Mouse (Mus musculus) embryo, embryonic 10 days (tissue): Measurements from ENCODE around the gene Iqcf1.

Experiments
- DNase-seq: peaks from one replicate; pipeline ENCODE4 v3.0.0-alpha.2; 2015; ENCODE audit warnings: low spot score

Iqcf1 gene

GRCm38 (mm10) chr9:106499667-106500066, at the start of gene Iqcf1:
Gene Iqcf1 (plus strand): TSS chr9:106499967.
- DNase-seq, result no peak

- DNase-seq, result peak; percentile 74
Observed at GRCm38 (mm10) chr9:106450661-106451060, 49.1 kb upstream of the Iqcf1 start.

- no peak for DNase-seq
Observed at GRCm38 (mm10) chr9:106451298-106451697, 48.5 kb upstream of the Iqcf1 start.

DNA sequence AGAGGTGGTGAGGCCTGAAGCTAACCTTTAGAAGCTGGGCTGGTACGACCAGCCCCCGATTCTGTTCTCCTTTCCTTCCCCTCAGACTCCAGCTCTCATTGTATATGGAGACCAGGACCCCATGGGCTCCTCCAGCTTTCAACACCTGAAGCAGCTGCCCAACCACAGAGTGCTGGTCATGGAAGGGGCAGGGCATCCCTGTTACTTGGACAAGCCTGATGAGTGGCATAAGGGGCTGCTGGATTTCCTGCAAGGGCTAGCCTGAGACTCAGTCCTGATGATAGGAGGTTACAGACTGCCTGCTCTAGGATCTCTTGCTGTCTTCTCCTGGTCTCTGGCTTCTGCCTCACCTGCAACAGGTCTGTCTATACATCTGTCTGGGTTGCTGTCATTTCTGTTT, 47.9 kb upstream of the Iqcf1 start:
- no peak for DNase-seq

DNA sequence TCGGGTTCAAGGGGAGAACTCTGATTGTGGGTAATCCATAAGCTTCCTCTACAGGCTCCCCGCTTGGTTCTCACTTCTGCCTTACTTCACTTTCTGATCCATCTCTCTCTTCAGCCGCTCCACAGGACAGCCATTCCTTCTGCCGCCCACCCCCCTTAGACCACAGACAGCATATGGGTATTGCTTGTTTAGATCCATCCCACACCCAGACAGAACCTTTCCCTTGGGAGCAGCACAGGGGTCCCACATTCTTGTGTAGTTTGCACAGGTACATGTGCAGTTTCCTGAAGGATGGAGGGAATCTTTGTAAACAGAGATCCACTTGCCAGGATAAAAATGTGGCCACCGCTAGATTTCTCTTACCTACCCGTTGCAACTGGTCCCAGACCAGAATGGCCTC, 47.4 kb upstream of the Iqcf1 start:
- no peak for DNase-seq

- DNase-seq, result peak; percentile 74
Observed at GRCm38 (mm10) chr9:106452821-106453220, 46.9 kb upstream of the Iqcf1 start.

- DNase-seq, result peak; percentile 83
Observed at GRCm38 (mm10) chr9:106453271-106454070, 46.3 kb upstream of the Iqcf1 start, which contains the start of gene Pcbp4. Gene Pcbp4 (plus strand): TSS chr9:106453291.

DNA sequence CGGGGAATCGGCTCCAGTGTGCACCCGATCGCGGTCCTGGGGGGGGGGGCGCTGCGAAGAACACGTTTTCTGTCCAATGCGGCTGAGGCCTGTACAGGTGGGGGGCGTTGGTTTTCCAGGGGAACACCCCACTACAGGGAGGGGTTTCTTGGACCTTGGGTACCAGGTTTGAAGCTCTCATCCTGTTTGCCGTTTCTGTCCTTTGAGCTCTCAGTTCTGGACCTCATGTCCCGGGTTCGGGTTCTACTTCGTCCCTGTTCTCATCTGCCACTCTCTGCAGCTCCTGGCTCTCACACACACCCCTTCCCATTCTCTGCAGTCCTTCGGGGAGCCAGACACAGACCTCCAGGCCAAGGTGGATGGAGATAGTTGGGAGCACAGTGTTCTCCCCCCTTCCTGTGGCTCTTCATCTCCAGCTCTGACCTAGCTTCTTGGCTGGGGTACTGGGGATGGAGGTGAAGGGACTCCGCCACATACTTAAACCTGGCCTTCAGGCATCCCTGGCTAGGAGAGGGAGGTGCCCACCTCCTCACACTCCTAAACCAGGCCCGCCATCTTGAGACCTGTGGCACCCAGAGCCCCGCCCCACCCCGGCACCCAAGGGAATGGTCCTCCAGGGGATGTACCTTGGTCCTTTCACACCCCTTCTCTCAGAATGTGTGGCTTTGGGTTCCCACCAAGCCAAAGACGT, 45.6 kb upstream of the Iqcf1 start:
- peak; percentile 52 for DNase-seq

GRCm38 (mm10) chr9:106454888-106455681, 44.7 kb upstream of the Iqcf1 start:
- DNase-seq, result peak; percentile 83

- DNase-seq, result peak; percentile 82
Observed at GRCm38 (mm10) chr9:106456325-106457162, 43.2 kb upstream of the Iqcf1 start.

- no peak for DNase-seq
Observed at GRCm38 (mm10) chr9:106457163-106457559, 42.6 kb upstream of the Iqcf1 start.

DNA sequence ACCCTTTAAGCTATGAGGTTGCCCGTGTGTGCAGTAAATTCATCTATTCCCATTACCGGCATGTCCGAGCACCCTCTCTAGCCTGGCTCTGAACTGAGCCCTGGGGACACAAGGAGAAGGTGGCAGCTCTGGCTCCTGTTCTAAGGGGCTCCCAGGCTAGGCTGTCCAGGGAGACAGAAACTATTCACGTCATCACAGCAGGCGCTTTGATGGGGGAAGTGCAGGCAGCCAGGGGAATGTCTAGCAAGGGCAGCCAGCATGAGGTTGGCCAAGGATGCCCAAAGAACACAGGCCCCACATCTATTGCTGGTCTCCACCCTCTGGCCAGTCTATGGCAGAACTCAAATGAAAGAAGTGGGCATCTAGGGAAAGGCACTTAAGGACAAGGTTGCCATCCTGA, 41.8 kb upstream of the Iqcf1 start:
- DNase-seq, result no peak

DNA sequence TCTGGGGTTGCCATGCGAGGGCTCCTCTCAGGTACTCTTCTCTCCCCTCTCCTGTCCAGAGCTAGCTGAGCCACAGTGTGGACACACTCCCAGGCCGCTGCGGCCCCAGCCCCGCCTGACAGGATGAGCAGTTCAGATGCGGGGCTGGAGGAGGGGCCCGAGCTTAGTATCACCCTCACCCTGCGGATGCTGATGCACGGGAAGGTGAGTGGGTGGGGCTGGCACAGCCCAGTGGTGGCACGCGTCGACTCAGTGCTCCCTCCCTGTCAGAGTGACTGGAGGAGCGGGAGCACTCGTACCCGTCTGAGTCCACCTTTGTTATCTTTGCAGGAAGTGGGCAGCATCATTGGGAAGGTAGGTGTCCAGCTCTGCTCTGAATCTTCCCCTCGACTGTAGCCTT, 39.8 kb upstream of the Iqcf1 start:
- DNase-seq, result no peak

GRCm38 (mm10) chr9:106460401-106461025, 39.3 kb upstream of the Iqcf1 start:
- DNase-seq, result no peak

DNA sequence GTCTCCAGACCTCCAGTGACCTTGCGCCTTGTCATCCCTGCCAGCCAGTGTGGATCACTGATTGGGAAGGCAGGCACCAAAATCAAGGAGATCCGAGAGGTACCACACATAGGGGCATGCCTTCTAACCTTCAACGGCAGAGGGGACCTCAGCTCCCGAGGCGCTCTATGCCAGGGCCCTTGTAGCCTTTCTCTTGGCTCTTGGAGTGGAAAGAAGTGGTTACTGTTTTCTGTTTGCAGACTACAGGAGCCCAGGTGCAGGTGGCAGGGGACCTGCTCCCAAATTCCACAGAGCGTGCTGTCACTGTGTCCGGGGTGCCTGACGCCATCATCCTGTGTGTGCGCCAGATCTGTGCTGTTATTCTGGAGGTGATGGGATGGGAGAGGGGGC, 38.7 kb upstream of the Iqcf1 start:
- DNase-seq, result no peak

DNA sequence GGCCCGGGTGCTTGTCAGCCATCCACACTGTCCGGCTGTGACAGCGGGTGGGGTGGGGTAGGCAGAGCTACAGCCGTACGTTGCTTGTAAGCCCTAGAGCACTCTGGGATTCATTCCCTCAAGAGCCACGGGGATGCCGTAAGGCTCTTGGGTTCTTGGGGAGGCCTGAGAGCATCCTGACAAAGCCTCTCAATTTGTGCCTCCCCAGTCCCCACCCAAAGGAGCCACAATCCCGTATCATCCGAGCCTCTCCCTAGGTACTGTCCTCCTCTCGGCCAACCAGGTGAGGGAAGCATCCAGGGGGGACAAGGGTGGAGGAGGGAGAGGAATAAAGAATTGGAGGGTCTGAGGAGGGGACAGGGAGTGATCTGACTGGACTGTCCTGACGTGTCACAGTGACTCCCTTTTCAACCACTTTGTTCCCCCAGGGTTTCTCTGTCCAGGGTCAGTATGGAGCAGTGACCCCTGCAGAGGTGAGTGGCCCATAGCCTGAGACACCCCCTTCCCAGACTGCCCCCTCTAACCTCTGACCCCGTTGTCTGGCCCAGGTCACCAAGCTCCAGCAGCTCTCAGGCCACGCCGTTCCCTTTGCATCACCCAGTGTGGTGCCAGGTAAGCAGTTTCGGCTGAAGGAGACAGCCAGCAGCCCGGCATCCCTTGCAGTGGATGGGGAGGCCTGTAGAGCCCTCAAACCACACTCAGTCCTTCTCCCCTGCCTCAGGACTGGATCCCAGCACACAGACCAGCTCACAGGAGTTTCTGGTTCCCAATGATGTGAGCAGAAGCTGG, 37.9 kb upstream of the Iqcf1 start:
- no peak for DNase-seq

DNA sequence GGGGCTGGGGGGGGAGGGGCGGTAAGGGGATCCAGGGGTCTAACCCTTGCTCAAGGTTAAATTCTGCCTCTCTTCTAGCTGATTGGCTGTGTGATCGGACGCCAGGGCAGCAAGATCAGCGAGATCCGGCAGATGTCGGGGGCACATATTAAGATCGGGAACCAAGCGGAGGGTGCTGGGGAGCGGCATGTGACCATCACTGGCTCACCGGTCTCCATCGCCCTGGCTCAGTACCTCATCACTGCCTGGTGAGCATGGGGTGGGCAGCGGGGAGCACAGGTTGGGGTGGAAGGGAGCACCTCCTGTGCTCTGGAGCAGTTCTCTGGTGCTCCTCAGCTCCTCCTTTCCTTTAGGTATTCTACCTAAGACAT, 37.4 kb upstream of the Iqcf1 start:
- no peak for DNase-seq

DNA sequence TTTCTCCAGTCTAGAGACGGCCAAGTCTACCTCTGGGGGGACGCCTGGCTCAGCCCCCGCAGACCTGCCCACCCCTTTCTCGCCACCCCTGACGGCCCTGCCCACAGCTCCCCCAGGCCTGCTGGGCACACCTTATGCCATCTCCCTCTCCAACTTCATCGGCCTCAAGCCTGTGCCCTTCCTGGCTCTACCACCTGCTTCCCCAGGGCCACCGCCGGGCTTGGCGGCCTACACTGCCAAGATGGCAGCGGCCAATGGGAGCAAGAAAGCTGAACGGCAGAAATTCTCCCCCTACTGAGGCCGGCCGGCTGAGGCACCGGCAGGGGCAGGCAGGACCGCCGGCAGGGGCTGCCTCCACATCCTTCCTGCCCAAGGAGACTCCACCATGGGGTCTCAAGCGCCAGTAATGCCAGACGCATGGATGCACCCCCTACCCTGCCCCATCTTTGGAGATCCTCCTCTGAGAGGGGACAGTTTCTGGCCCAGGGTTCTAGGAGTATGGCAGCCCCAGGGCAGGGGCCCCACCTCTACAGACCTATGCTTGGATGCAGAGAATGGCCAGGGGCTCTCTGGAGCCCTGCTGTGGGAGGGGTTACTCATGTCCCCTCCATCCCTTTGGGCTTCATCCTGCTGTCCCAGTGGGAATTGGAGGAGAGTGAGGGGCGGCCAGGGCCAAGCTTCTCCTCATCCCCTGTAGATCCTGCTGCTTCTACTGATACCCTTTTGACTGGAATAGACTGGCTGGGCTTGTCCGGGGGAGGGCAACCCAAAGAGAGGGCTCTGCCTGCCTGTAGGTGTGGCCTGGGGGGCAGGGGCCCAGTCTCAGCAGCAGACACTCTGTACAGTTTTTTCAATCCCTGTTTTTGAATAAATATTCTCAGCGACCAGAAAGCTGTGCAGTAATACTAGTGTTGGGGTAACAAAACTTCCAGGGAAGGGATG, 36.4 kb upstream of the Iqcf1 start:
- DNase-seq, result no peak
